Mouse (Mus musculus): Measurements from ENCODE around the gene Plxnb2. TPM values are rescaled to one million over a fixed set of nuclear protein-coding genes. Genes with fewer than 3 reads are reported as not detected.

Plxnb2 gene
- polyA plus RNA-seq, 1 experiment from 2014 or later = 113 TPM

DNA sequence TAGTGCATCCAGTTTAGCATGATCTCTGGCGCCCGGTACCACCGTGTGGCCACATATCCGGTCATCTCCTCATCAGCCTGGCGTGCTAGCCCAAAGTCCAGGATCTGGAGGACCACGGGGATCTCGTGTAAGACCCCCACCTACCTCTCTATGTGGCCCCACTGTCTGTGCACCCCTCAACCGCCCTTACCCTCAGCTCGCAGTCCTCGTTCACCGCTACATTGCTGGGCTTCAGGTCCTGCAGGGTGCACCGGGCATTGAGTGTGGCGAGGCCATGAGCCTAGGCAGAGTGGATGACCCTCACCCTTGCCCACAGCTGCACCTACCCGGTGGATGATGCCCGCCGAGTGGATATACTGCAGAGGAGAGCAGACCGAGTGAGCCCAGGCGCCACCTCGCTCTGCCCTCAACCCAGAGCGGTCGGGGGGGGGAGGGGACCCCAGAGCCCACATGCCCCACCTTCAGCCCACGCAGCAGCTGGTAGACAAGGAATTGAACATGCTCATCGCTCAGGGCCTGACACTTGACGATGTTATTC lies 34.7 kb downstream of the Plxnb2 start:
- no peak overlapping the region for H3K9ac ChIP-seq (replicated peaks)
- 0 out of 2 replicates have a peak, but pooled peaks have one; percentile 7 for ATAC-seq (replicated peaks)
- peak overlapping the region; percentile 78 for H3K4me3 ChIP-seq
- no peaks in the 10 kb centered on the region for H3K9me3 ChIP-seq
- H3K4me2 ChIP-seq (replicated peaks) = peak overlapping the region; percentile 84
- H3K27me3 ChIP-seq = no peaks in the 10 kb centered on the region
- 82% methylated on average over 24 of the region's 24 CpGs for WGBS
- H3K4me1 ChIP-seq = peaks cover 42% of the 10 kb centered on the region
- no peak overlapping the region for H3K27ac ChIP-seq (replicated peaks)
- peaks cover 6% of the 10 kb centered on the region; the same call in 1 of the 2 replicates for H3K36me3 ChIP-seq

DNA sequence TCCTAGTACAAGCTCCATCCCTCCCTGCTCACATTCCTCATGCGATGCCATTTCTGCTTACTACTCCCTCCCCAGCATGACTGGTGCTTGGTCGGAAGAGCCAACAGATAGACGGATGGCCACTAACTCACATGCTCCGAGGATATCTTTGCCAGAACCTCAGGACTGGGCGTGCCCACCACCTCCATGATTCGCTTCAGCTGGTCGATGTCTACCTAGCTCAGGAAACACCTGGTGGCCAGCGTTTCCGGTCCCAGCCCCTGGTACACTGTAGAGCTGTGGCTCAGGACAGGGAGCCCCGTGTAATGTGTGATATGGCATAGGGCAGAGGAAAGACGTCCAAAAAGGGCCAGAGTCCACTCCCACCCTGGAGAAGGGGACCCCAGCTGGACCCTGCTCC lies 35.6 kb downstream of the Plxnb2 start:
- no peak for ATAC-seq (replicated peaks)
- H3K36me3 ChIP-seq = peaks cover 6% of the 10 kb centered on the region; the same call in 1 of the 2 replicates

GRCm38 (mm10) chr15:89143134-89143533 lies 37.5 kb downstream of the Plxnb2 start:
- no peak for ATAC-seq (replicated peaks)
- WGBS = 93% methylated on average over 2 of the region's 2 CpGs
- H3K27me3 ChIP-seq = peaks cover 9% of the 10 kb centered on the region; the same call in 1 of the 2 replicates
- peaks cover 42% of the 10 kb centered on the region for H3K4me1 ChIP-seq
- H3K9ac ChIP-seq (replicated peaks) = no peak overlapping the region
- H3K27ac ChIP-seq (replicated peaks) = no peak overlapping the region
- H3K9me3 ChIP-seq = no peaks in the 10 kb centered on the region
- H3K4me3 ChIP-seq = no peak overlapping the region
- H3K4me2 ChIP-seq (replicated peaks) = no peak overlapping the region
- H3K36me3 ChIP-seq = peaks cover 6% of the 10 kb centered on the region; the same call in 1 of the 2 replicates

More for the DNA sequence above, 35.6 kb downstream of the Plxnb2 start:
- Histone ChIP-seq H3K4me3 (no peak overlapping the region), H3K27ac (replicated peaks) (no peak overlapping the region), H3K27me3 (peaks cover 1% of the 10 kb centered on the region; the same call in 1 of the 2 replicates), H3K4me1 (peaks cover 47% of the 10 kb centered on the region), H3K9ac (replicated peaks) (no peak overlapping the region), H3K4me2 (replicated peaks) (no peak overlapping the region), H3K9me3 (no peaks in the 10 kb centered on the region)
- 92% methylated on average over 11 of the region's 11 CpGs for WGBS

DNA sequence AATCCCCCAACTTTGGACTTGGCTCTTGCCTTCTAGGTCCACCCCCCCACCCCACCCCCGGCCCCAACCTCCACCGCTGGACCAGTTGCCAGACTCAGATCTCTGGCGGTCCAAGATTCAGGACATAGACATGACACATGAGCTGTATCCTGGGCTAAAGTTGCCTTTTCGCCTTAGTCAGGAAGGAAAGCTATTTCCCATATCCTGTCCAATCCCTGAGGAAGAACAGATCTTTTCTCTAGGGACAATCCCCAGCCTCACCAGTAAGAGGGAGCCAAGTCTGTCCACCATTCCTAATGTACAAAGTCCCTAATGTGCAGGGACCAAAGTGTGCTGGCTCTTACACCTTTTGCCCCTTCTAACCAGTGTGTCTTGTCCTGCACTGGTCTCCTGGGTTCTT lies 38.7 kb downstream of the Plxnb2 start:
- no peak overlapping the region for H3K9ac ChIP-seq (replicated peaks)
- no peaks in the 10 kb centered on the region for H3K9me3 ChIP-seq
- no peak for ATAC-seq (replicated peaks)
- no peak overlapping the region for H3K4me2 ChIP-seq (replicated peaks)
- H3K27ac ChIP-seq (replicated peaks) = no peak overlapping the region
- H3K36me3 ChIP-seq = peaks cover 6% of the 10 kb centered on the region; the same call in 1 of the 2 replicates
- H3K4me3 ChIP-seq = no peak overlapping the region
- H3K27me3 ChIP-seq = peaks cover 9% of the 10 kb centered on the region; the same call in 1 of the 2 replicates
- WGBS = 72% methylated on average over 4 of the region's 4 CpGs
- H3K4me1 ChIP-seq = peaks cover 30% of the 10 kb centered on the region

- no peaks in the 10 kb centered on the region for H3K9me3 ChIP-seq
- ATAC-seq (replicated peaks) = no peak
- no peak overlapping the region for H3K4me3 ChIP-seq
- 27% methylated on average over 5 of the region's 5 CpGs for WGBS
- no peak overlapping the region for H3K9ac ChIP-seq (replicated peaks)
- H3K4me2 ChIP-seq (replicated peaks) = 0 out of 2 replicates have a peak overlapping the region, but pooled peaks have one; percentile 88
- H3K36me3 ChIP-seq = peaks cover 6% of the 10 kb centered on the region; the same call in 1 of the 2 replicates
- H3K27ac ChIP-seq (replicated peaks) = no peak overlapping the region
- H3K4me1 ChIP-seq = peaks cover 25% of the 10 kb centered on the region
- H3K27me3 ChIP-seq = peaks cover 9% of the 10 kb centered on the region; the same call in 1 of the 2 replicates
These were observed 39.1 kb downstream of the Plxnb2 start for GRCm38 (mm10) chr15:89141443-89141842.

DNA sequence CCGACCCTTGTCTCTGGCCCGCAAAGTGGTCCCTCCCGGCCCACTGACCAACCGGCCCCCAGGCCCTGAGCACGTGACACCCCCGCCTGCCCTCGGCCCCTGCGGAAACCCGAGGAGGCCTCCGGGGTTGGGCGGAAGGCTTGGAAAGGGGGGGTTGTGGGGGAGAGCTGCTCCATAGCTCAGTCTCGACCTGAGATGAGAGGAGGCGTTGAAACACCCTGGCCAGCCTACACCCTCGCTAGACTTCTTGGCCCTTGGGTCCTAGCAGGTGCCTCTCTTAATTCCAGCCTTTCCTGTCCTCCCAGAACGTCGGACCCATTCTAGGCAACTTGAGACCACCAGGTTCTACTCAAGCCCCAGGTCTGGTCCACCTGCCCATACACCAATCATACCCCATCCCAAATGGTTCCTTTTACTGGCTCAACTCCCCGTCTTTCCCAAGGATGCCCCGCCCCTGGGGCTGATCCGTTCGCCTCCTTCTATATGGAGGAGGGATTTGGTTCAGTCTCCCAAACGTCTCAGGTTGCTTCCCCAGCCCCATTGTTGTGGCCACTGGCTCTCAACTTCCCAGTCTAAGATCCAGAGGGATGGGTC lies 39.8 kb downstream of the Plxnb2 start, which contains the start of gene Mapk12:
Mapk12 (minus strand) TSS at position 45 of the 594 bp plus-strand sequence.
- Histone ChIP-seq H3K9me3 (no peaks in the 10 kb centered on the region), H3K4me2 (replicated peaks) (peak within 1 kb of the TSS; percentile 88), H3K9ac (replicated peaks) (peak within 1 kb of the TSS; percentile 57), H3K36me3 (peaks cover 6% of the 10 kb centered on the region; the same call in 1 of the 2 replicates), H3K27ac (replicated peaks) (no peak within 1 kb of the TSS), H3K4me1 (peaks cover 19% of the 10 kb centered on the region), H3K27me3 (peaks cover 9% of the 10 kb centered on the region; the same call in 1 of the 2 replicates), H3K4me3 (peak within 1 kb of the TSS; percentile 42)
- 0% methylated on average over 21 of the region's 21 CpGs for WGBS
- peak; percentile 50 for ATAC-seq (replicated peaks)

DNA sequence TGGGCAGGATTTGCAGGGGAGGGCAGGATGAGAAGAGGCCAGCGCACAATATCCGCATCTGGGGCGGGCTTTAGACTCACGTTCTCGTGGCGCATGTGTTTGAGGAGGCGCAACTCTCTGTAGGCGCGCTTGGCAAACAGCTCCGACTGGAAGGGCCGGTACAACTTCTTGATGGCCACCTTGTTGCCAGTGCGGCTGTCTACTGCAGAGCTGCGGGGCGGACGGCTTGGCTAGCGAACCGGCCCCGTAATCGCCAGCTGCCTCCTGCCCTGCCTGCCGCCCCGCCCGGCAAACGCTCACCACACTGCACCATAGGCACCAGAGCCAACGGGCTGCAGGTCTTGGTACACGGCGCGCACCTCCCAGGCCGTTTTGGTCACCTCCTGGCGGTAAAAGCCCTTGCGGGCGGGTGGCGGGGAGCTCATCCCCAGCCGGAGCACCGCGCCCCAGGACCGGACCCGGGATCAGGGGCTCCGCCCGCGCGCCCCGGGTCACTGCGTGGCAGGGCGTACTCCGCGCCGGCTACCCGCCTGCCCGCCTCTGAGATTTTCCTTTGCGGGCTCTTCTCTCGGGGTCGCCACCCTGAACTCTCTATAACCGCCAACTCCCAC lies 40.4 kb downstream of the Plxnb2 start:
- Histone ChIP-seq H3K27me3 (peaks cover 9% of the 10 kb centered on the region; the same call in 1 of the 2 replicates), H3K27ac (replicated peaks) (no peak overlapping the region), H3K4me1 (peaks cover 19% of the 10 kb centered on the region), H3K9ac (replicated peaks) (peak overlapping the region; percentile 57), H3K4me2 (replicated peaks) (peak overlapping the region; percentile 88), H3K36me3 (peaks cover 6% of the 10 kb centered on the region; the same call in 1 of the 2 replicates), H3K4me3 (peak overlapping the region; percentile 42), H3K9me3 (no peaks in the 10 kb centered on the region)
- WGBS = under 1% methylated on average over 53 of the region's 53 CpGs
- ATAC-seq (replicated peaks) = peak; percentile 57

DNA sequence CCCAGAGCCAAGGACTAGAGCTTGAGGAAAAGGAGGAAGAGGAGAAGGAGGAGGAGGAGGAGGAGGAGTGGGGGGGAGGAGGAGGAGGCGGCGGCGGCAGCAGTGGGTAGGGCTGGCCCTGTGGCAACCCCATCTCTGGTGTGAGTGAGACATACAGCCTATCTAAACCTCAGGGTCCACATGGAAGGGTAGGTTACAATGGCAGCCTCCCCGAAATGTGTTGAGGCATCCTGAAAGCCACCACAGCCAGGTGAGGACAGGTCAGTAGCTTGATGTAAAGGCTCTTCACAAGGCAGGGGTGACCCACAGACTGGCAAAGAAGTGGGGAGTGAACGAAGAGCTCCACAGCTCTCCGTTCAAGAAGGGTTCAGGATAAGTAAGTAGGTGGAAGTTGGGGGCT lies 42.1 kb downstream of the Plxnb2 start:
- peaks cover 9% of the 10 kb centered on the region; the same call in 1 of the 2 replicates for H3K27me3 ChIP-seq
- H3K27ac ChIP-seq (replicated peaks) = no peak overlapping the region
- H3K9ac ChIP-seq (replicated peaks) = no peak overlapping the region
- 95% methylated on average over 6 of the region's 6 CpGs for WGBS
- no peak overlapping the region for H3K4me3 ChIP-seq
- no peak for ATAC-seq (replicated peaks)
- no peak overlapping the region for H3K4me2 ChIP-seq (replicated peaks)
- no peaks in the 10 kb centered on the region for H3K36me3 ChIP-seq
- no peaks in the 10 kb centered on the region for H3K9me3 ChIP-seq
- peaks cover 19% of the 10 kb centered on the region for H3K4me1 ChIP-seq

DNA sequence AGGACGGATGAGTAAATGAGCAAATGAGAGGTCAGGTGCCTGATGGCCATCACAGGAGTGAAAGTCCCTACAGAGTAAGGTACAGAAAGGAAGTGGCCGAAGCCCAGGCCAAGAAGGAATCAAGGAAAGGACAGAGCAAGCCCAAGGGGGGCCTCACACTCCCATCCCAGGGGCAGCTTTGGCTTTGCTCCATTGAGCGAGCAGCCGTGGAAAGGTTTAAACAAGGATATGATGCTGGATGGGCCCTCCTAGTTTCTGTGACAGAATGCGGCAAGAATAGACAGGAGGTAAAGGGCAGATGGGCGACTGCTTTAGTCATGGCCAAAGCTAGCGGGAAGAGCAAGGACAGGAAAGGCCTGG lies 42.6 kb downstream of the Plxnb2 start:
- no peak for ATAC-seq (replicated peaks)
- WGBS = 88% methylated on average over 7 of the region's 7 CpGs
- Histone ChIP-seq H3K4me2 (replicated peaks) (no peak overlapping the region), H3K27ac (replicated peaks) (no peak overlapping the region), H3K9me3 (no peaks in the 10 kb centered on the region), H3K4me1 (peaks cover 19% of the 10 kb centered on the region), H3K9ac (replicated peaks) (no peak overlapping the region), H3K4me3 (no peak overlapping the region), H3K36me3 (no peaks in the 10 kb centered on the region), H3K27me3 (peaks cover 9% of the 10 kb centered on the region; the same call in 1 of the 2 replicates)

DNA sequence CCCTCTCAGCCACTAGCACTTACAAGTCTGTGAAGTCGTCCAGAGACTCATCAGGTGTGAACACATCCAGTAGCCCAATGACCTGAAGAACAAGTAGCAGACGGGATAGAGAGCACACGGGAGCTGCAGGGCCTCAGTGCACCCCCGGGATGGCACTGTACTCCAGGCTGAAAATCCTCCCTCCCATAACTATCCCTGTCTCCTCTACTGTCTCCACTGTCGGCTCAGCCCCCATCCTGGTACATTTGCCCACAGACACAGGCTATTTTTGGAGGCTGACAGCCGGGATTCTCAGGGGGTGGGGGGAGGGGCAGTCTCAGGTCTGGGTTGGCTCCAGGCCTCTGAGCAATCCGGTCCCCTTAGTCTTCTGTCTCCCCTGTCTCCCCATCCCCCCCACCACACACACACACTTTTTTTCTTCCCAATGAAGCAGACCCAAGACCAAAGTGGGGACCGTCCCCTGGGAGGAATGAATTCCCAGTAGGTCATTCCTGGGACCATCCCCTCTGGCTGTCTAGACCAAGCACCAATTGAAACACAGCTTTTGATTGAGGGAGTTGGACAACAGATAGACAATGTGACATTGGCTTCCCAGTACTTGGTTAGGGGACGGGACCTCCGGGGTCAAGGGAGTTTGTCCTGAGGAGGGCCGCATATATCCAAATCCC lies 43.1 kb downstream of the Plxnb2 start:
- peaks cover 19% of the 10 kb centered on the region for H3K4me1 ChIP-seq
- H3K9ac ChIP-seq (replicated peaks) = no peak overlapping the region
- peaks cover 9% of the 10 kb centered on the region; the same call in 1 of the 2 replicates for H3K27me3 ChIP-seq
- WGBS = 73% methylated on average over 11 of the region's 11 CpGs
- no peak overlapping the region for H3K4me3 ChIP-seq
- no peak overlapping the region for H3K4me2 ChIP-seq (replicated peaks)
- H3K36me3 ChIP-seq = no peaks in the 10 kb centered on the region
- no peak overlapping the region for H3K27ac ChIP-seq (replicated peaks)
- no peaks in the 10 kb centered on the region for H3K9me3 ChIP-seq
- no peak for ATAC-seq (replicated peaks)

- ATAC-seq (replicated peaks) = no peak
These were observed 44.0 kb downstream of the Plxnb2 start for GRCm38 (mm10) chr15:89136461-89137155.

More at GRCm38 (mm10) chr15:89136461-89137155, 44.0 kb downstream of the Plxnb2 start:
- Histone ChIP-seq H3K27me3 (peaks cover 9% of the 10 kb centered on the region; the same call in 1 of the 2 replicates), H3K4me3 (no peak overlapping the region), H3K36me3 (no peaks in the 10 kb centered on the region), H3K4me1 (peaks cover 19% of the 10 kb centered on the region), H3K4me2 (replicated peaks) (no peak overlapping the region), H3K27ac (replicated peaks) (no peak overlapping the region), H3K9me3 (no peaks in the 10 kb centered on the region), H3K9ac (replicated peaks) (no peak overlapping the region)
- WGBS = 91% methylated on average over 5 of the region's 5 CpGs

Measured in forebrain, embryonic 15.5 days (tissue).